Mouse (Mus musculus) T-cell, adult 66 days (primary cell): ENCODE measurements around the gene Rad51b. TPM values are rescaled to one million over a fixed set of nuclear protein-coding genes. Genes with fewer than 3 reads are reported as not detected.

Experiments
- total RNA-seq, 2 experiments: library from RNA; stranded (reverse); gene quantifications; 3 replicates in 1 of 2; 4 replicates in 1 of 2; pipeline ENCODE4 v1.2.4; 2023

Gene Rad51b
- total RNA-seq: under 1 TPM; 0.32 to 0.47 TPM

GRCm38 (mm10) chr12:79297121-79297576, at the start of gene Rad51b:
Gene Rad51b (plus strand): TSS chr12:79297282.

GRCm38 (mm10) chr12:79296126-79296816, 811 bp upstream of the Rad51b start, which contains the start of gene Zfyve26:
Gene Zfyve26 (minus strand): TSS chr12:79296304.

Other genes with a start within 250 kb of the Rad51b start
- 1 to 10 TPM; 7.1 TPM for gene Pigh, start 207.6 kb upstream of the Rad51b start, total RNA-seq
- not detected for gene Arg2, start 166.5 kb upstream of the Rad51b start, total RNA-seq
- 10 to 100 TPM; 78.3 to 79.4 TPM for gene Vti1b, start 124.6 kb upstream of the Rad51b start, total RNA-seq
- 10 to 100 TPM; 17.3 to 18.9 TPM for gene Rdh11, start 105.0 kb upstream of the Rad51b start, total RNA-seq
- 1 to 10 TPM; 1.7 to 2.9 TPM for gene Rdh12, start 88.4 kb upstream of the Rad51b start, total RNA-seq
- gene Zfyve26, start 978 bp upstream of the Rad51b start, total RNA-seq: 10 to 100 TPM; 78.1 to 80.6 TPM